Mouse (Mus musculus): Measurements from ENCODE around the gene Rreb1.

Rreb1 gene

GRCm38 (mm10) chr13:37912591-37913467, 134.6 kb downstream of the Rreb1 start:
- DNase-seq (ENCODE audit: low spot score in 2 of 2) = no peak

DNA sequence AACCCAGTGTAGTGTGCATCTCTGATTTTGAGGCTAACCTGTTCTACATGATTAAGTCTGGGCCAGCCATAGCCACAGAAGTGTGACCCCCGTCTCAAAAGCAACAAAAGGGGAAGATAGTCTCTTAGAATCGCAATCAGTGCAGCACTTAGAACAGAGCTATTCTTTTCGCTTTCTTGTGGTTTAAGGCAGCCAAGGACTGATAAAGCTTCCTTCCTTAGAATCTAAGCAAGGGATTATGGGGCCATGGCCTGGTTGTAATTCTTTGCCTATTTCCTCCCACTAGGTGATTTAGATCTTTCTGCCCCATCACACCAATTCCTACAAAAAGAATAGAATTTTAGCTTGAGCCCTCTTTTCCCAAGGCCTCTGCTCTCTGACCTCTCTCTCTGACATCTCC, 135.8 kb downstream of the Rreb1 start:
- DNase-seq (ENCODE audit: low spot score in 2 of 2) = no peak

- no peak for DNase-seq (ENCODE audit: low spot score in 2 of 2)
These were observed 140.4 kb downstream of the Rreb1 start for GRCm38 (mm10) chr13:37918336-37919261.

GRCm38 (mm10) chr13:37919711-37920277, 141.6 kb downstream of the Rreb1 start:
- DNase-seq (ENCODE audit: low spot score in 2 of 2) = no peak

DNA sequence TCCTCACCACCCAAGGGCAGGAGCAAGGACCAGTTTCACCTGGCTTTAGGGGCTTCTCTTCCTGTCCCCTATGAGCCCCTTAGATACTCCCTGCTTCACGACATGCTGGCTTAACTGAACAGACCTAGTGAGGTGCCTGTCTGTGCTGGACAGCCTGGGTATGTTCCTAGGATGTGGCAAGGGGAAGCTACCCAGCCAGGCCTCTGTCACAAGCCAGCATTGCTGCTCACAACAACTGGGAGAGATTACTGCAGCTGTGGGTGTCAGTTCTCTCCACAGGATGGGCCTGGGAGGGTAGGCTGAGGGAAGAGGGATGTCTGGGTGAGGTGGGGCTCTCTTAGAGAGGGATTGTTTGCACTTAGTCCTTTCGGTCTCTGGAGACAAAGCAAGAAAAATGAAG, 142.5 kb downstream of the Rreb1 start:
- no peak for DNase-seq (ENCODE audit: low spot score in 2 of 2)

- no peak for DNase-seq (ENCODE audit: low spot score in 2 of 2)
These were observed 144.9 kb downstream of the Rreb1 start for GRCm38 (mm10) chr13:37923091-37923490.

- DNase-seq (ENCODE audit: low spot score in 2 of 2) = no peak
These were observed 145.7 kb downstream of the Rreb1 start for GRCm38 (mm10) chr13:37923643-37924460.

- no peak for DNase-seq (ENCODE audit: low spot score in 2 of 2)
These were observed 146.3 kb downstream of the Rreb1 start for GRCm38 (mm10) chr13:37924461-37924948.

- DNase-seq (ENCODE audit: low spot score in 2 of 2) = no peak
These were observed 148.2 kb downstream of the Rreb1 start for GRCm38 (mm10) chr13:37926394-37926793.

- no peak for DNase-seq (ENCODE audit: low spot score in 2 of 2)
These were observed 151.3 kb downstream of the Rreb1 start for GRCm38 (mm10) chr13:37929532-37929931.

DNA sequence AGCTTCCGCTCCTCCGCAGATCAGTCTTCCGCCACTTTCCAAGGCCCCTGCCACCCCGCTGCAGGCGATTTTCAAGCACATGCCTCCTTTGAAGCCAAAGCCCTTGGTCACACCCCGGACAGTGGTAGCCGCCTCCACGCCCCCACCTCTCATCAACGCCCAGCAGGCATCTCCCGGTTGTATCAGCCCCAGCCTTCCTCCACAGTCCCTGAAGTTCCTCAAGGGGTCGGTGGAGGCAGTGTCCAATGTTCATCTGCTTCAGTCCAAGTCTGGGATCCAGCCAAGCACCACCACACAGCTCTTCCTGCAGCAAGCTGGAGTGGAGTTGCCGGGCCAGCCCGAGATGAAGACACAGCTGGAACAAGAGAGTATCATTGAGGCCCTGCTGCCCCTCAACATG, 151.9 kb downstream of the Rreb1 start:
- no peak for DNase-seq (ENCODE audit: low spot score in 2 of 2)

GRCm38 (mm10) chr13:37930621-37931020, 152.4 kb downstream of the Rreb1 start:
- DNase-seq (ENCODE audit: low spot score in 2 of 2) = no peak

DNA sequence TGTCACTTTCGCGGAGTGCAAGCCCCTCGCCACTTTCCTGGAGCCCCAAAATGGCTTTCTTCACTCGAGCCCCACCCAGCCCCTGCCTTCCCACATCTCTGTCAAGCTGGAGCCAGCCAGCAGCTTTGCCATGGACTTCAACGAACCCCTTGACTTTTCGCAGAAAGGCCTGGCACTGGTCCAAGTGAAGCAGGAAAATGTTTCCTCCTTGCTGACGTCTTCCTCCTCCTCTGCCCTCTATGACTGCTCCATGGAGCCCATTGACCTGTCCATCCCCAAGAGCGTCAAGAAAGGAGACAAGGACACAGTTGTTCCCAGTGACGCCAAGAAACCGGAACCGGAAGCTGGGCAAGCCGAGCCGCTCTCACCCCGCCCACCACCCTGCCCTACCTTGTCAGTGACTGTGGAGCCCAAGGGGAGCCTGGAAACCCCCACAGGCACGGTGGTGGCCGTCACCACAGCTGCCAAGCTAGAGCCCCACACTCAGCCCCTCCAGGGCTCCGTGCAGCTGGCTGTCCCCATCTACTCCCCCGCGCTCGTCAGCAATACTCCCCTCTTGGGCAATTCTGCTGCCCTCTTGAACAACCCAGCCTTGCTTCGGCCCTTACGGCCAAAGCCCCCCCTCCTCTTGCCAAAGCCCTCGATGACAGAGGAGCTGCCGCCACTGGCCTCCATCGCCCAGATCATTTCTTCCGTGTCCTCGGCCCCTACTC, 153.2 kb downstream of the Rreb1 start:
- no peak for DNase-seq (ENCODE audit: low spot score in 2 of 2)

GRCm38 (mm10) chr13:37934075-37934474, 155.9 kb downstream of the Rreb1 start:
- no peak for DNase-seq (ENCODE audit: low spot score in 2 of 2)

- DNase-seq (ENCODE audit: low spot score in 2 of 2) = no peak
These were observed 156.7 kb downstream of the Rreb1 start for GRCm38 (mm10) chr13:37934920-37935319.

- no peak for DNase-seq (ENCODE audit: low spot score in 2 of 2)
These were observed 158.2 kb downstream of the Rreb1 start for GRCm38 (mm10) chr13:37936351-37936750.

- DNase-seq (ENCODE audit: low spot score in 2 of 2) = no peak
These were observed 162.0 kb downstream of the Rreb1 start for GRCm38 (mm10) chr13:37940167-37940566.

DNA sequence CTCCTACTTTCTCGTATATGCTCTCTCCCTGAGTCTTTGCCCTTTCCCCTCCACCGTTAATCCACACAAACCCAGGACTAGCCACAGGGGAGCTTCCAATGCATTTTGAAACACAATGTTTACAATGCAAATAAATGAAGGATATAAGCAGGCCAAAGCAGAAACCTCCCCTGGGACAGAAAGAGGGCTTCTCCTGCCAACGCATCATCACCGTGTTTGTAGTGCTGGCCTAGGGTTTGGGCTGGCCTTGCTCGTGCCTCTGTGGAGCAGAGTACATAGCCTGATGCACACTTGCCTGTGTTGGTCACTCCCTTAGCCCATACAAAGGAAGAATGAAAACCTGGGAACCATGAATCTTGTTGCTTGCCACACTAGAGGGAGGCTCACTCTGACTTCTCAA, 162.4 kb downstream of the Rreb1 start:
- no peak for DNase-seq (ENCODE audit: low spot score in 2 of 2)

- no peak for DNase-seq (ENCODE audit: low spot score in 2 of 2)
These were observed 163.0 kb downstream of the Rreb1 start for GRCm38 (mm10) chr13:37941138-37941645.
